Mouse (Mus musculus) frontal cortex, adult 2 months (tissue): ENCODE measurements around the gene Gm42906. TPM values are rescaled to one million over a fixed set of nuclear protein-coding genes. Genes with fewer than 3 reads are reported as not detected.
A peak's percentile ranks its signal among the peaks of the same experiment; 100 is the strongest.

Experiments used
- DNase-seq, 2 experiments: peaks; one replicate each; pipeline ENCODE4 v3.0.0; 2022; ENCODE audit warnings: low spot score in 1 of 2; ENCODE audit errors: extremely low spot score in 1 of 2
- polyA plus RNA-seq: library from polyadenylated mRNA; depleted of rRNA; stranded (reverse); fragments of >200 nt; gene quantifications from 2 replicates; pipeline ENCODE4 v1.2.3, GENCODE M21; 2012

Gm42906 gene
- polyA plus RNA-seq, 1 experiment, result not detected

DNA sequence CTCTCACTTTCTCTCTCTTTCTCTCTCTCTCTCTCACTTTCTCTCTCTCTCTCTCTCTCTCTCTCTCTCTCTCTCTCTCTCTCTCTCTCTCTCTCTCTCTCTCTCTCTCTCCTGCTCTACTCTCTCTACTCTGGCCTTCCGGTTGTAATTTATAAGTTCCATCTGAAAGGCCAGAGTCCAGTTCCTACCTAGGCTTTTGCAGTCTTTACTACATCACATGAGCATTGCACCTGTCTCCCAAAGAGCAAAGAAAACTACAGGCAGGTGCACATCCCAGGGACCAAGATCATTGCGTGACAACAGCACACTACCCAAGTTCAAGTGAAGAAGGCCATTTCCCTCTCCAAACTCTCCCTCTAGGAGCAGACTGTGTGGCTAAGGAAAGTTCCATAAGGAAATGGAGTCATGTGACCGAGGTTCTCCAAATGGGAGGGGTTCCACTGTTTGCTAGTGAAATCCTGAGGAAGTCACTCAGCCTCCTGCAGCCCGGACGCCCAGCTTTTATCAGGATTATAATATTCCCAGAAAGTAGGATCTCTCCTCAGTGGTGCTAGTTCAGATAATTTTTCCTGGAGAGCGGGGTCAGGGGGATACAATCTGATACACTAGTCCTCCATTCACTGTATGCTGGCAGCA is 262.5 kb downstream of the Gm42906 start:
- DNase-seq, result no peak

DNA sequence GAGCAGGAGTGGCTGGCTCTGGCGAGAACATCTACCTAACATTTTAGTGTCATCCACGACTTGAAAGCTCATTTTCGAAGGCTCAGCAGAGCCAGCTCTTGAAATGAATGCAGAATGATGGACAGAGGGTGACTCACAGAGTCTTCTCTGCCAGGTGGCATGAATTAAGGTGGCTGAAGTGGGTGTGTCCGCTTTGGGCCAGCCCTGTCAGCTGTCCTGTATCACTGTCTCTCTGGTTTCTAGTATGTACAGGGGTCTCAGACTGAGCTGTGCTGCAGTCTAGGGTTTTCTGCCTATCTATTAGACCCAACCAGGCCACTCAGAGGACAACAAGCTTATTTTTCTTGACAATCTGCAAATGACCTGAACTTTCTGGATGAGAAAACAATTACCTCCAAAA is 263.1 kb downstream of the Gm42906 start:
- no peak for DNase-seq

DNA sequence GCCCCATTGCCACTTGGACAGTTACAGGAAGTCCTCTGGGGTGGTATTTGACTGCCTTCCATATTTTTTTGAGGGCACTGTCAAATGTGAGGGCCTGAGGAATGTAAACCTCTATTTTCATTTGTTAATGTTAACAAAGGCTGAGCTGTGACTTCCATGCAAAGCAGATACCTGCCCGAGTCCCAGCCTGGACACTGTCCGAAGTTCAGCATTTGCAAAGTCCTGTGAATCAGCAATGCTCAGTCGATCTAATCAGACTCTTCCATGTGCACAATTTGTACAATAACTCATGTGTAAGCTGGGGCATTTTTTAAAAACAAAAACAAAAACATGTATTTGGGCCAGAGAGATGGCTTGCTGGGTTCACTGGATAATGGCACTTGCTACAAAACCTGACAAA is 265.3 kb downstream of the Gm42906 start:
- no peak for DNase-seq

DNA sequence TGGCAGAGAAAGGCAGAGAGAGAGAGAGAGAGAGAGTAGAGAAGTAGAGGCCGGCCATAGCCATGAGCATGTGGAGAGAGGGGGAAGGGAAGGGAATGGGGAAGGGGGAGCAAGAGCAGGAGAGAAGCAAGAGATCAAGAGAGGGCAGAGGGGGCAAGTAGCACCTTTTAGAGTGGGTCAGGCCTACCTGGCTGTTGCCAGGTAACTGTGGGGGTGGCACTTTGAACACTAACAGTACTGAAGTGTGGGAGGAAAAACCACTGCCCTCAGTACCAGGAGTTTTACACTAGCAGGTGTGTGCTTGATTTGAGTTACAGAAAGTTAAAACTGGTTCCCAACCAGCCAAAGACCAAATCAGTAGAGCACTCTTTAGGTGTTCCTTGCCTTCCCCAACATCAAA is 272.7 kb downstream of the Gm42906 start:
- no peak for DNase-seq

DNA sequence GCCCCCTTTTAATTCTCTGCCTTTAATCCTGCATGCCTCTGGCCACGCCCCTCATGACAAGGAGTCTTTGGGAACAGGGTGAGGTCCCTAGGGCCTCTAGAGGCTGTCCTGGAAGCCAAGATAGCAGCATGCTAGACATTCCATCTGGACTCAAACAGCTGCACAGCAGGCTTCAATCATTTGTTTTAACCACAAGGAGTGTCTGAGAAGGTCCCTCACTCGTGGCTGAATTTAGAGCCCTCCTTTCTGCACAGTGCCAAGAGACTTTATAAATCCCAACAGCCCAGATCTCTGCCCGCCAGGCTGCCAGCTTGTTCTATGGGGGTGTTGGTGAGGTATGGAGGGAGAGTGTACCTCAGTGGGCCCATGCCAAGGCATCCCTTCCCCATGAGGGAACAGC is 273.2 kb downstream of the Gm42906 start:
- DNase-seq, result no peak

DNA sequence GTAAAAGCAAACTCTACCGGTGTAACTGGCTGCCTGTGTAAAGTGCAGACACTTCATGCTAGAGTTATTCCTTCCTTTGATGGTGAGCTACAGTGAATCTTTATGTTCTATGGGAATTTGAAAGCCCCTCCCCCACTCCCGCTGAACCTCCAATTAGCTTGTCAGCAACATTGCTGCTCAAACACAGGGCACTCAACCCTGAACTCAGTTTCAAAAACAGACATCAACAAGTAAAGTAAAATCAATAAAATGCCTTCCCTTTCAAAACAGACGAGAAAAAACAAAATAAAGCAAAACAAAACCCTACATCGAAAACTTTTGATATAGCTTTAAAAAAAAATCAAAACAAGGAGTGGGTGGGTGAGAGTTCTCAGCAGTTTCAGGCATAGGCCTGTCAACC is 273.9 kb downstream of the Gm42906 start:
- no peak for DNase-seq

DNA sequence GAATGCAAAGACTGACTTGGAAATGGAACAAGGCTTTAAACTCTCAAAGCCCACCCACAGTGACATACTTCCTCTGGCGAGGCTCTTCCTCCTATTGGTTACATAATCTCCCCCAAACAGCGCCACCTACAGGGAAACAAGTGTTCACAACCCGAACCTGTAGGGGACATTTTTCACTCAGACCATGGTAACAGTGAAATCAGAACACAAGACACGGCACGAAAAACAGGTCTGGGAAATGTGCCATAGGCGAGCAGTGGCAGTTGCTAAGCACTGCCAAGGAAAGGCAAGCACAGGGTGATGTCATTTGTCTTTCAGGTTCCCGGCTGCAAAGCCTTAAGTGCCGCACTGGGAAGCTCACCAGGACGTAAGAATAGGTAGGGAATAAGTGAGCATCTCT is 276.4 kb downstream of the Gm42906 start:
- no peak for DNase-seq

DNA sequence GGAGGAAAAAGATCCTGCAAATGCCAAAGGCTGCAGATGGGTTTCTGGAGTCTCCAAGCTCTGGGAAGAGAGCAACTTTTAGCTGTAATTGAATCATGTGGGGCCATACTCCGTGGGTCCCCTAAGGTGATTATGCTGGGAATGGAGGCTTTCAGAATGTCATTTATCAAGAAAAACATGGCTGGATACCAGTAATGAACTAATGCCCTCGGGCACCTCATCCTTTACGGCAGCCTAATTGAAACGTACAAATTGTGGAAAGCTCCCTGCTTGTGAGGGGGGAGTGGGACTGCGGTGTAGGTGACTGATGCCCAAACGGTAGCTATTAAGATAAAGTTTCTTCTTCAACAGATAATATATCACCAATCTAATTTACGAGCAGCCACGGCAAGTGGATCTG is 278.5 kb downstream of the Gm42906 start:
- no peak for DNase-seq

DNA sequence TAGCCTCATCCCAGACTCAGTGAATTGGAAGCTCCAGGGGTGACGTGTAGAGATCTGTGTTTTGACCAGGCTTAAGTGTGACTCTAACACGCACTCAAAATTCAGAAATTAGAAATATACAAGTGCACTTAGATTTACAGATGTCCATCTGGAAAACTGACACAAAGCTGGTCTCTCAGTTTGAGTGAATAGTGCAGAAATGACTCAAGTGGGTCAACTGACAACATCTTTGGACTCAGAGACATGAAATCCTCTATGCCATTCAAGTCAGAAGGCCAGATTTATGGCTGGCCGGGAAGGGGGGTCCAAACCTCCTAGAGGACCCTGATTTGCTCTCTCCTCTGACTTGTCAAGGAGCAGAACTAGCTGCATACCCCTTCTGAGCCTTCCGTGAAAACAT is 279.9 kb downstream of the Gm42906 start:
- DNase-seq, result no peak

DNA sequence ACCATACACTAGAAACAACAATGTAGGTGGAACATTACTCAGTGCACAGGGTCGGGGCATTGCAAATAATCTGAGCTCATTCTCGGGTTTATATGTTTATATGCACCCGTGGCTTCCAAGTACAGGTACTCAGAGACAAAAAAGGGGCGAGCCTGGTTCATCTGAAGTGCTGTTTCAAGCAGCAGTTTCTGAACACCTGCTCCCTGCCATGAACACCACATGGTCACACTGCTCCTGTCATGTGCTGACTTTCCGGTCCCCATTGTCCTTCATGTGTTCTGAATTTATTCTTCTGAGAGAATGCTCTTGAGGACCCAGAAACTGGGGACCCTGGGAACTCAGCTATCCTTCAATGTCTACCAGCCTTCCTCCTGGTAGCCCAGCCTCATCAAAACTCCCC is 282.2 kb downstream of the Gm42906 start:
- DNase-seq, result no peak

DNA sequence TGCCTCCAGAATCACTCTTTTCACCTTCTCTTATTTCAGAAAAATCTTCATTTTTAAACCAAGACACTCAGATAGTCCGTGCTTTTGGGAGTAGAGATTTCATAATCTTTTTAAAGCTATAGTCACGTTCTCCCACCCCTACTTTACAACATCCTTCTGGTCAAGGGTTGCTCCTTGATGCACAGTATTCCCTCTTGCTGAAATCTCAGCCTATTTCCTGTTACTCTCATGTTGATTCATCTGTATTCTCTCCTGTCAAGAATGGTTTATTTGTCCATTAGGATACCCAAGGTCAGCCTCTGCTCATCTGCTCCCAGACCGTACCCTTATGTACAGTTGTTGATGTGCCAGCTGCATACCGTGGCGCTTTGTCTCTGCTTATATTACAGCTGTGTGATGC is 284.0 kb downstream of the Gm42906 start:
- DNase-seq, result no peak

DNA sequence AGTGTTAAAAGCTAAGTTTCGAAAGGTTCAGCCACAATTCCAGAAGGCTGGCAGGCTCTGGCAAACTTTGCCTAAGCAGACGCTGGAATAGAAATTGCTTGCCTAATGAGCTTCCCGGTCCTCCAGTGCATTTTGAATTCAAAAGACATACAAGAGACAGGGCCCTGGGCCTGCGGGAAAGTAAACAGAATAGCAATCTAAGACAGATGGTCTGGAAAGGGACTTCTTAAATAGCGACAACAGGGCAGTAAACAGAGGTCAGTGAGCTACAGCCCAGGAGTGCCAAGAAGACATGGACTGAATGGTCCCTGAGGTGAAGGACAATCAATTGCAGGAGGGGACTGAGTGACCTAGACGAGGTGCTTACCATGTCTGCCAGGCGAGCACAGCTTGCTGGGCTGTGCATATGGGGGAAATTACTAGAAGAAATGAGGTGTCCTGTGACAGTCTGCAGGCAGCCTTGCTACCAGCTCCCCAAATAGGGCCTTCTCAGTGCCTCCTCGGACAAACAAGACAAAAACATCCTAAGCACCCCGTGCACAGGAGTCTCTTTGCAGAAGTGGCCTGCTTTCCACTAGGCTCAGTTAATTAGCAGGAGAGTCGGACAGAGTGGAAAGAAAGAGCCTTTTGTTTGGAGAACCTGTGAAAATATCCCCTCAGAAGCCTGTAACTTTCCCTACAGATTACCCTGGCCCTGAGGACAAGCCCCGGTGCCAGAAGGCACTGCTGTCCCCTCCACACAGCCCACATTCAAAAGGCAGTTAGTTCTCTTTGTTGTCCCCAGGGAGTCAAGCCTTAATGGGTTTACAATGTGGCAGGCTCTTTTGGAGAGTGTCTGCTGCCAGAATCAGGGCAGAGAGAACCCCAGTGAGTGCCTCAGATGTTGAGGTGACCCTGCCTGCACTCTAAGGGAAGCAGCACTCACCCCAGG is 285.0 kb downstream of the Gm42906 start:
- DNase-seq, result peak in 1 of 2 experiments; percentile 20

DNA sequence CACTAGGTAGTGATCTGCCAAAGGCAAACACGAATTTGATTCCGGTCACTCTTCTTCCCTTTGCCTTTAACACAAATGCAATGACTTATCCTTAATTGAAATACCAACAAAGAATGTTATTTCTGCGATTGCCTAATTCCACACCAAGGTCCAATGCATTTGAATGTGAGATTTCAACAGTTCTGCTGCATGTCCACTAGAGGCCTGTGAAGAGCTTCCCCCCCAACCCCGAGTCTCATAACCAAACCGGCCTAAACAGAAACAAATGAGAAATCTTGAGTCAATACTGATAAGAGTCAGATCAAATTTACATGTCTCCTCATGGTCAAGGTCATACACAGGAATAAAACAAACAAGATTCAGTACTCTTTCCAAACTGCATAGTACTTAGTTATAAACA is 285.7 kb downstream of the Gm42906 start:
- peak in 1 of 2 experiments; percentile 40 for DNase-seq

DNA sequence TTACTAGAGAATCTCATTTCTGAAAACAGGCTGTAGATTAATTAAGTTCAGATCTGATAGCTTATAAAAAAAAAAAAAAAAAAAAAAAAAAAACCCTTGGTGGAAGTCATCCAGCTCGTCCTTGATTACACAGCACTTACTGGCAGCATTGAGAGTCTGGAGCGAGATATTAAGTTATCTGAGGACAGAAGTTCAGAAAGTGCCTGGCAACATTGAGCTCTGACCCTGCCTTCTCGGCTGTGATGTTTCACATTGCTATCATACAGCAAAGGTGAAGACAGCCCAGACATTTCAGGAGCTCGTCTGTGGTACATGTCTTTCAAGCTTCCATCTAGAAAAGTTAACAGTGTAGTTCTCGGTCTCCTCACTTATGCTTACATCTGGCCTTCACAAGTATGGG is 290.1 kb downstream of the Gm42906 start:
- DNase-seq, result no peak

DNA sequence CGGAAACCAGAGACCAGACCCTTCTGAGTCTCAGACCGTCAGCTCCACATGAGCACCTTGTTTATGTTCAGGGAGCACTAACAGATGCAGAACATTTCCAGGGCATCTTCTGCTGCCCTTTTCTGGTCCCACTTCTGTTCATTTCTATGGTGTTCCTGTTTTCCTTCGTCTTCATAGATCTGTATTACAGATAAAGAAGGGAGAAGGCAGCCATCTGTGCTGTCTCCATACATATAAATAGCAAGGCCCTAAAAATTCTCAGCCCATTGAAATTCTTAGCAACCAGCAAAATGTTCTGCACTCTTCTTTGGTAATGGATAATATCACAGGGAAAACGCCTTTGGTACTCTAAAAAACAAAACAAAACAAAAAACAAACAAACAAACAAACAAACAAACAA is 290.7 kb downstream of the Gm42906 start:
- DNase-seq, result peak in 1 of 2 experiments; percentile 49

DNA sequence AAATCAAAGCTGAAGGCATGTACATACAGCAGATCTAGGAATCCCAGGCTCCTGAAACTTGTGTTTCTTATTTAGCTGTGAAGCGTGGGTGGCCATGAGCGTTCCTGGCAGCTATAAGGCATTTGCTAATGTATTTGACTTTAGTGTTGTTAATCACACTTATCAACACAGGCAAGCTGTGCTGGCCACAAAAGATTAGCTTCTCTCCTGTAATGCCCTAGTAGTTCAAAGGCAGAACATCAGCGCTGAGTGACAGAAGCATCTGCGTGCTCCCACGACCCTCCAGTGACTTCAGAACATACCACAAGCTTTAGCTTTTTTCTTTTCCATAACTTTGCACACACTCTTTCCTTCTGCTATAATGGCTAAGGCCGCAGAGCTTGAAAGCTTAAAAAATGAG is 292.0 kb downstream of the Gm42906 start:
- DNase-seq, result peak; percentile 43 to 57

DNA sequence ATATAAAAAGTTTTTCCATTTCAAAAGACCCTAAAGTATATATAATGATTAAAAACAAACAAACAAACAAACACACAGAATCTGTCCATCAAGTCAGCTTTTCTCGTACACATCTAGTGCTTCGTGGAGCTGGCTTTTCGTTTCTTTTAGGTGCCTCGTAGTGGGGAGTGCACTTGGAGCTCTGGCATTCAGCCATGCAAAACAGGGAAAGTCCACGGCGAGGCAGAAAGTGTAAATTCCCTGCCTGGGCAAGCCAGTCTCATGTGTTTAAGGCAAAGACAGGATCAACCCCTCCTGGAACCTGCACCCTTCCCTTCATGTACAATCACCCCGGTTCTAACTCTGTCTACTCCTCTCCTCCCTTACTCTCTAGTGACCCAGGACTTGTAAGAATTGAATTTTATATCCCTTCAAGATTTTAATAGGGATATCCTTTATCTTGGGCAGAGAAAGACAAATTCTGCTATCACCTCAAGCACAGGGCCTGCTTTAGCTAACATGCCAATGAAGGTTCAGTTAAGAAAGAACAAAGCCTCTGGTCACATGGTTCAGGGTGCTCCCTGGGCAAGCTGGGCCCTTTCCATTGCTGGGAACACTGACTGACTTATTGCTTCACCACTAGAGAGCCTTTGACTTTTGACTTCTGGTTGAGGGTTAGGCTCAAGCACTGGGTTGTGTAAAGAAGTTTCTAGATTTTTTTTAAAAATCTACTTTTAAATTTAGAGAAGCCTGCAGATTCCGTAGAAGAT is 292.7 kb downstream of the Gm42906 start:
- no peak for DNase-seq

DNA sequence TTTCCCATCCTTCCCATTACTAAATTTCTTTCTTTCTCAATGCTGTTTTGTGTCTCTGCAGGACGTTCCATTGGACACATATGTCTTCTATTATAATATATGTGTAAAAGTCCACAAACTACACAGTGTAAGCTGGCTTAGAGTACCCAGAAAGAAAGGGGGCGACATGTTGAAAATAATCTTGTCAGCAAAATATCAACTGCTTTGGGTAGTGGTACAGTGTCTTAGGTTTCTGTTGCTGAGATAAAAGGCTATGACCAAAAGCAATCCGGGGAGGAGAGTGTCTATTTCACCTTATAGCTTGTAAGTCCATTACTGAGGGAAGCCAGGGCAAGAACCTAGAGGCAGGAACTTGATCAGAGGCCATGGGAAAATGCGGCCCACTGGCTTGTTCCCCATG is 293.8 kb downstream of the Gm42906 start:
- DNase-seq, result no peak

DNA sequence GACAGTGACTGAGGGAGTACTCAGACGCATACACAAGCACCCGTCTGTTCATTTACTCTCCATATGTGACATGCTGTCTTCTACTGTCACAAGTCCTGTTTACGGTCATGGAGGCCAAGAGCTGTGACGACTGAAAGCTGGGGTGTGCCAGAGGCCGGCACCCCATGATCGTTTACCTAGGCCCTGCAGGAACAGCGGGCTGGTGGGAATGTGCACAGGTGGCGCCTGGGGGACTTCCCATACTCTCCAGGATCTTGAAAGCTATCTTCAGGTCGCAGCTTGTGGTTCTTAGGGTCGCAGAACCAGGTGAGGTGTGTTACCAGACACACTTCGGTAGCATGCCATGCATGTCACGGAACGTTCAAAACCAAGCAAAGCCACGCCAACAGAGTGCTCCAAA is 294.2 kb downstream of the Gm42906 start:
- no peak for DNase-seq

DNA sequence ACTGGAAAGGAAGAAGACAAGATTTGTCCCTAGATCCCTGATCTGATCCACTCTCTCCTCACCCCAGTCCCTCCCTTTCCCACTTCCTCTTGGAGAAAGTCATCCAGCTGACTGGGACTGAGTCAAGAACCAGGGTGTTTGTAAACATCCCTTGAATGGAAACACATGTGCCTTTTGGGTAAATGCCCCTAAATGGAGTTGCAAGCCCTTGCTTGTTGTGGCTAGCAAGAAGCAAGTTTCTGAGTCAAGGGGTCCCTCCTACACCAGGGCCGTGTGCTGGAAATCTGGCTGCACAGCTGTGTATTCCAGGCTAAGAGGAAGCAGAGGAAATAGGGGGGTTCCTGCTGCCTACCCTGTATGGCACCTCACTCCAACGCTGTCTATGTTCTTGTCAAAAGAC is 298.2 kb downstream of the Gm42906 start:
- no peak for DNase-seq

DNA sequence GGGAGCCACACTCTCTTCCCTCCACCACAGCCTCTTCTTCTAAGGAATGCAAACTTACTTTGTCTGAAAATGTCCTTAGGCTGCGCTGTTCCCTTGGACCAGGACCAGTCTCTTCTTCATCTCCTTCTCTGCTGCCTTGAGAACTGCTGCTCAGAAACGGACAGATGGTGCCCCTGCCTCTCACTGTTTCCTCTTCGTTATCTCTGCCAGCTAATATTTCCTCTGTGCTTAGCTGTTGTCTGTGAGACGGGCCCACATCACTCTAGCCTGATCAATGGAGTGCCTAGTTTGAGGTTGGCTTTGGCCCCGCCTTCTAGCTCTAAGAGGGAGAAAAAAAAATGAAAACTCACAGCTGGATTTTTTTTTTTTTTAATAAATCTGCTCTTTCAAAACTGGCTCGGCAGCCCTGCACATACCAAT is 300.7 kb downstream of the Gm42906 start:
- no peak for DNase-seq
